Mouse (Mus musculus) myocyte (in vitro differentiated cells): ENCODE measurements around the gene Nup88. TPM values are rescaled to one million over a fixed set of nuclear protein-coding genes. Genes with fewer than 3 reads are reported as not detected.

Experiments
- H3K27me3 ChIP-seq: one replicate; pipeline ENCODE4 v1.6.1; 2011; ENCODE audit not compliant: control insufficient read depth, insufficient read depth, insufficient read length
- H3K36me3 ChIP-seq: one replicate; pipeline ENCODE4 v1.6.1; 2011; ENCODE audit not compliant: control insufficient read depth, insufficient read depth
- H3K4me2 ChIP-seq: one replicate; pipeline ENCODE4 v1.6.1; 2011; ENCODE audit warnings: low read depth, control low read depth
- H3K4me3 ChIP-seq: one replicate; pipeline ENCODE4 v1.5.1; 2011; ENCODE audit warnings: mild to moderate bottlenecking, control low read depth, moderate library complexity
- H3K79me2 ChIP-seq: one replicate; pipeline ENCODE4 v1.6.1; 2011; ENCODE audit not compliant: control insufficient read depth, insufficient read depth
- H3ac ChIP-seq: one replicate; pipeline ENCODE4 v1.6.1; 2011; ENCODE audit not compliant: control insufficient read depth, insufficient read length
- CEBPB ChIP-seq: IDR thresholded peaks from 2 replicates; pipeline ENCODE4 v1.6.1; 2011; ENCODE audit warnings: mild to moderate bottlenecking, moderate library complexity; ENCODE audit not compliant: poor library complexity, insufficient read depth, severe bottlenecking
- E2F4 ChIP-seq: IDR thresholded peaks from one replicate; pipeline ENCODE4 v1.6.1; 2011; ENCODE audit warnings: mild to moderate bottlenecking, control low read depth, moderate library complexity; ENCODE audit not compliant: insufficient read depth
- MAX ChIP-seq: IDR thresholded peaks from one replicate; pipeline ENCODE4 v1.6.1; 2011; ENCODE audit warnings: low read depth, mild to moderate bottlenecking, control low read depth
- MYOD1 ChIP-seq, 3 experiments: IDR thresholded peaks; one replicate each; pipeline ENCODE4 v1.6.1; 2011; ENCODE audit warnings: control low read depth in 2 of 3, low read depth in 2 of 3, mild to moderate bottlenecking in 2 of 3, moderate library complexity in 1 of 3; ENCODE audit not compliant: insufficient read length in 2 of 3, control insufficient read depth in 1 of 3
- MYOG ChIP-seq, 3 experiments: IDR thresholded peaks; one replicate each; pipeline ENCODE4 v1.6.1; 2011; ENCODE audit warnings: control low read depth in 2 of 3, low read depth in 2 of 3, mild to moderate bottlenecking in 2 of 3; ENCODE audit not compliant: insufficient read length in 2 of 3, control insufficient read depth in 1 of 3, insufficient read depth in 1 of 3
- POLR2A ChIP-seq: IDR thresholded peaks from one replicate; pipeline ENCODE4 v1.6.1; 2011; ENCODE audit warnings: low read depth, mild to moderate bottlenecking, control low read depth, moderate library complexity; ENCODE audit not compliant: insufficient read length
- POLR2AphosphoS2 ChIP-seq: IDR thresholded peaks from one replicate; pipeline ENCODE4 v1.6.1; 2011; ENCODE audit warnings: low read depth, control low read depth; ENCODE audit not compliant: insufficient read length
- REST ChIP-seq: IDR thresholded peaks from one replicate; pipeline ENCODE4 v1.6.1; 2011; ENCODE audit warnings: mild to moderate bottlenecking, control low read depth, moderate library complexity; ENCODE audit not compliant: insufficient read depth, insufficient read length
- SRF ChIP-seq: IDR thresholded peaks from one replicate; pipeline ENCODE4 v1.6.1; 2011; ENCODE audit warnings: low read depth; ENCODE audit not compliant: control insufficient read depth, insufficient read length
- TCF12 ChIP-seq: IDR thresholded peaks from one replicate; pipeline ENCODE4 v1.6.1; 2011; ENCODE audit warnings: mild to moderate bottlenecking, control low read depth; ENCODE audit not compliant: poor library complexity, insufficient read depth, severe bottlenecking
- TCF3 ChIP-seq: IDR thresholded peaks from one replicate; pipeline ENCODE4 v1.6.1; 2011; ENCODE audit warnings: low read depth, control low read depth; ENCODE audit not compliant: insufficient read length
- USF1 ChIP-seq: IDR thresholded peaks from one replicate; pipeline ENCODE4 v1.6.1; 2011; ENCODE audit warnings: low read depth, mild to moderate bottlenecking, control low read depth, moderate library complexity
- polyA plus RNA-seq: library from polyadenylated mRNA; unstranded; fragments of >200 nt; fragmentation: generic; extraction: Trizol; gene quantifications from one replicate; pipeline ENCODE4 v1.2.1, GENCODE M21; 2012; ENCODE audit warnings: missing spikeins

The Nup88 gene
- polyA plus RNA-seq, 1 experiment, result 63.5 TPM

- Histone ChIP-seq H3K4me3 (no peak overlapping the region), H3ac (no peak overlapping the region), H3K36me3 (peaks cover 57% of the 10 kb centered on the region), H3K79me2 (peaks cover 6% of the 10 kb centered on the region), H3K27me3 (no peaks in the 10 kb centered on the region), H3K4me2 (no peak overlapping the region)
- TF ChIP-seq POLR2AphosphoS2, result no peak
- TF ChIP-seq REST, result no peak
- TF ChIP-seq E2F4, result no peak
- TF ChIP-seq TCF12, result no peak
- TF ChIP-seq TCF3, result no peak
- TF ChIP-seq USF1, result no peak
- TF ChIP-seq CEBPB, result no peak
- TF ChIP-seq MYOD1 (IDR thresholded peaks at IDR 0.05; ENCODE audit: control insufficient read depth in 1 of 3, insufficient read length in 2 of 3, low read depth in 2 of 3), result no peak
- TF ChIP-seq MAX, result no peak
- no peak for TF ChIP-seq SRF
- TF ChIP-seq POLR2A, result no peak
- no peak for TF ChIP-seq MYOG (IDR thresholded peaks at IDR 0.05; ENCODE audit: control insufficient read depth in 1 of 3, insufficient read depth in 1 of 3, insufficient read length in 2 of 3, low read depth in 2 of 3)
Measured at GRCm38 (mm10) chr11:70960786-70961554, 8.8 kb downstream of the Nup88 start.

- H3K36me3 ChIP-seq, result peaks cover 85% of the 10 kb centered on the region
- no peak for TF ChIP-seq CEBPB
- no peak for TF ChIP-seq SRF
- no peak for TF ChIP-seq POLR2AphosphoS2
- TF ChIP-seq MYOG (IDR thresholded peaks at IDR 0.05; ENCODE audit: control insufficient read depth in 1 of 3, insufficient read depth in 1 of 3, insufficient read length in 2 of 3, low read depth in 2 of 3), result no peak
- TF ChIP-seq TCF12, result no peak
- no peak for TF ChIP-seq TCF3
- TF ChIP-seq POLR2A, result no peak
- no peak for TF ChIP-seq E2F4
- TF ChIP-seq MAX, result no peak
- TF ChIP-seq USF1, result no peak
- no peak for TF ChIP-seq MYOD1 (IDR thresholded peaks at IDR 0.05; ENCODE audit: control insufficient read depth in 1 of 3, insufficient read length in 2 of 3, low read depth in 2 of 3)
- TF ChIP-seq REST, result no peak
- H3ac ChIP-seq, result no peak overlapping the region
- no peaks in the 10 kb centered on the region for H3K27me3 ChIP-seq
- no peaks in the 10 kb centered on the region for H3K79me2 ChIP-seq
- H3K4me3 ChIP-seq, result no peak overlapping the region
- H3K4me2 ChIP-seq, result no peak overlapping the region
Measured at GRCm38 (mm10) chr11:70954711-70955110, 15.1 kb downstream of the Nup88 start.

- Histone ChIP-seq H3K27me3 (no peaks in the 10 kb centered on the region), H3K4me2 (no peak overlapping the region), H3K4me3 (no peak overlapping the region), H3ac (no peak overlapping the region), H3K79me2 (no peaks in the 10 kb centered on the region), H3K36me3 (peaks cover 78% of the 10 kb centered on the region)
- no peak for TF ChIP-seq MYOD1 (IDR thresholded peaks at IDR 0.05; ENCODE audit: control insufficient read depth in 1 of 3, insufficient read length in 2 of 3, low read depth in 2 of 3)
- TF ChIP-seq SRF, result no peak
- no peak for TF ChIP-seq MAX
Measured at GRCm38 (mm10) chr11:70944935-70945817, 24.6 kb downstream of the Nup88 start.

- Histone ChIP-seq H3K27me3 (no peaks in the 10 kb centered on the region), H3K36me3 (peaks cover 78% of the 10 kb centered on the region), H3ac (no peak overlapping the region), H3K4me3 (no peak overlapping the region), H3K4me2 (no peak overlapping the region), H3K79me2 (no peaks in the 10 kb centered on the region)
- no peak for TF ChIP-seq MAX
Measured at GRCm38 (mm10) chr11:70943651-70944050, 26.1 kb downstream of the Nup88 start.

GRCm38 (mm10) chr11:70942596-70942995, 27.2 kb downstream of the Nup88 start:
- Histone ChIP-seq H3ac (no peak overlapping the region), H3K27me3 (no peaks in the 10 kb centered on the region), H3K79me2 (no peaks in the 10 kb centered on the region), H3K4me3 (no peak overlapping the region), H3K4me2 (no peak overlapping the region), H3K36me3 (peaks cover 77% of the 10 kb centered on the region)
- TF ChIP-seq MYOD1 (IDR thresholded peaks at IDR 0.05; ENCODE audit: control insufficient read depth in 1 of 3, insufficient read length in 2 of 3, low read depth in 2 of 3), result no peak
- no peak for TF ChIP-seq SRF
- TF ChIP-seq TCF3, result no peak
- TF ChIP-seq USF1, result no peak
- TF ChIP-seq POLR2AphosphoS2, result no peak
- TF ChIP-seq TCF12, result no peak
- TF ChIP-seq MAX, result no peak
- no peak for TF ChIP-seq REST
- no peak for TF ChIP-seq POLR2A
- TF ChIP-seq MYOG (IDR thresholded peaks at IDR 0.05; ENCODE audit: control insufficient read depth in 1 of 3, insufficient read depth in 1 of 3, insufficient read length in 2 of 3, low read depth in 2 of 3), result no peak
- no peak for TF ChIP-seq CEBPB
- TF ChIP-seq E2F4, result no peak
